Mouse (Mus musculus): Measurements from ENCODE around the gene Urod.

DNA sequence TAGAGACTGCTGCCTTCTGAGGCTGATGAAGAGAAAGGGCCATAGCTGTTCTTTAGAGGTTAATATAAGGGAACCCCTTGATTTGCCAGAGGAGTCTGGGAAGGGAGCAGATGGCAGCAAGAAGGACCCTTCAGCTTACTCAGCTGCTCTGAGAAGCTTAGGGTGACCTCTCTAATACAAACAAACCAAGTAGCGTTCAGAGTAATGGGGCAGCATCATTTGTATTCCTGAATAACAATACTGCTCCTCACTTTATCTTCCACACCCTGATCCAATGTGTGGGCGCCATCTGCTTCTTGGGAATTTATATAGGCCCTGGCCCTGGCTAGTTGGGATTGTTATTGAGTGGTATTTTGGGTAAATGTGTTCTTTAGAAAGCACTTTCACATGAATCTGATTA is 51.5 kb downstream of the Urod start:
- TF ChIP-seq CTCF (IDR thresholded peaks at IDR 0.05): no peak
- TF ChIP-seq EP300 (IDR thresholded peaks at IDR 0.05): no peak

Data from lung, postnatal 0 days (tissue).